Mouse (Mus musculus): ENCODE results near the gene Foxc2.

DNA sequence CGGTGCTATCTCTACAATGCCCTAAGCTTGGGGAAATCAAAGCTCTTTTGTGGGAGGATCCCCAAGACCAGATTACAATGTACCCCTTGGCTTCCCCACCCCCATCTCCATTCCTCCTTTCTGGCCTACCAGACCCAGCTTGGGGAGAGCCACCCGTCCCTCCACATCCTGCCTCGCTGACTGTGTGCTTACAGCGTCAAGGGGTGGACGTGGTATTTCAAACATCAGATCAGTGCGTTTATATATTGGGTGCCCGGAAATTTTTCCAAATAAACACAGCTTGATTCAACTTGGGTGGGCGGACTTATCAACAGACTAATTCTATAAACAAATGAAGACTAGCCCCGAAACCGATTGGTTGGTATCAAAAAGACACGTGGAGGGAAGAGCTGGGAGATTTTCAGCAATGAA, 11.3 kb downstream of the Foxc2 start:
- TF ChIP-seq CTCF (IDR thresholded peaks at IDR 0.05; ENCODE audit: insufficient read depth, low read length) (no peak), POLR2A (IDR thresholded peaks at IDR 0.05; ENCODE audit: borderline replicate concordance, extremely low read depth, low read depth, low read length) (no peak)

All from lung, adult 2 months (tissue).